Mouse (Mus musculus) myocyte (in vitro differentiated cells): ENCODE measurements at regions not wholly inside any gene's neighbourhood (a gene's known extent, or its start where the extent isn't known, plus 50 kb on each side); places are given as distances from the start of the nearest gene placed in this dataset.

ENCODE experiments used
- MAX ChIP-seq: IDR thresholded peaks from one replicate; pipeline ENCODE4 v1.6.1; 2011; ENCODE audit warnings: low read depth, mild to moderate bottlenecking, control low read depth
- MYOD1 ChIP-seq, 3 experiments: IDR thresholded peaks; one replicate each; pipeline ENCODE4 v1.6.1; 2011; ENCODE audit warnings: control low read depth in 2 of 3, low read depth in 2 of 3, mild to moderate bottlenecking in 2 of 3, moderate library complexity in 1 of 3; ENCODE audit not compliant: insufficient read length in 2 of 3, control insufficient read depth in 1 of 3
- POLR2A ChIP-seq: IDR thresholded peaks from one replicate; pipeline ENCODE4 v1.6.1; 2011; ENCODE audit warnings: low read depth, mild to moderate bottlenecking, control low read depth, moderate library complexity; ENCODE audit not compliant: insufficient read length
- TCF3 ChIP-seq: IDR thresholded peaks from one replicate; pipeline ENCODE4 v1.6.1; 2011; ENCODE audit warnings: low read depth, control low read depth; ENCODE audit not compliant: insufficient read length

DNA sequence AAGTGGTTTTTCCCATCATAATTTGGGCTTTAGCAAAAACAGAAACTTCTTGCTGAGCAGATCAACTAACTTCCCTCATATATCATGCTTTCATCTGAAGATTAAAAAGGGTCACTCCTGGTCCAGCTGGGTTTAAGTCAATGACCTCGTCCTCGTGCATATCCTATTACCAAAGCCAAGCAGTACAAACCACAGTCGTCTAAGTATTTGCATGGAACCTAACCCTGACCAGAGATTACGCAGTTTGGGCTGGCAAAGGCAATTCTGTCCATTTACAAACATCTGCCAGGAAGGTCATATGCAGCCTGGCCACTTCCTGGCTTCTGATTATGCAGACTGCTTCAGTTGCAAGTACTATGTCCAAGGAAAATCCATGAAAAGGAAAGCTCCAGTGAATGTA, 270.8 kb downstream of the Flrt2 start:
- no peak for TF ChIP-seq TCF3
- no peak for TF ChIP-seq POLR2A
- no peak for TF ChIP-seq MYOD1 (IDR thresholded peaks at IDR 0.05; ENCODE audit: control insufficient read depth in 1 of 3, insufficient read length in 2 of 3, low read depth in 2 of 3)
- no peak for TF ChIP-seq MAX
